Mouse (Mus musculus) brain, embryonic 18.5 days (tissue): Measurements from ENCODE around the gene Tnks2.
A peak's percentile ranks its signal among the peaks of the same experiment; 100 is the strongest.

Experiments used
- DNase-seq: peaks from one replicate; pipeline ENCODE4 v3.0.0-alpha.2; 2012; ENCODE audit warnings: low read depth, low spot score

Tnks2 gene

DNA sequence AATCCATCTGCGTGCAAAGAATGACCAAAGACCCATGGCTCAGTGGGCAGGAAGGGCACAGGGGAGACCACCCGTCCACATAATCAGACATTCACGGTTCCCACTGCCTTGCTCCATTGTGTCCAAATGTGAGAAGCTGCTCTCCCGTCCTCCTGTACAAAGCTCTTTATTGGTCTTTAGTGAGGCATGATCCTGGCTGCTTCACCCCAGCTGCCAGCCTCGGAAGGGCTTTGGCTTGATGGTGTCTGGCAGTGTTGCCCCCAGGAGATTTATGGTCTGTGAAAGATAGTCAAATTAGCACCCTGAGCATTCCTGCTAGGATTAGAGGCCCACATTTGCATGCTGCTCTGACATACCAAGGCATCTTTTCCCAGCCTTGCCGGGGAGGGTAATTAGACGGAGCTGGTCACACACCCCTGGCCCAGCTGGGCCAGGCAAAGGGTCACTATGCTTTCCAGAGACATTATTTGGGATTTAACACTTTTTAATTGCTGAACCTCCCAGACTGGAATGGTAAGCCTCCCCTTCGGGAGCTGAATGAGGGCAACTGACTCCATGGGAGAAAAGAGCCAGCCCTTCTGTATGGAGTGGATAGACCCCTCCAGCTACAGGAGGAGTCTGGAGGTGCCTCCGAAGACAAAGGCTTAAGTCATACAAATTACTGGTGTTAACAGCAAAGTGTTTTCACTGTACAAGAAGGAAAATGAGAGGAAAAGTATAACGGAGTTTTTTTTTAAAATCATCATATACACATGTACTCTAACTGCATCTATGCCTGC lies 62.9 kb downstream of the Tnks2 start:
- DNase-seq = no peak

DNA sequence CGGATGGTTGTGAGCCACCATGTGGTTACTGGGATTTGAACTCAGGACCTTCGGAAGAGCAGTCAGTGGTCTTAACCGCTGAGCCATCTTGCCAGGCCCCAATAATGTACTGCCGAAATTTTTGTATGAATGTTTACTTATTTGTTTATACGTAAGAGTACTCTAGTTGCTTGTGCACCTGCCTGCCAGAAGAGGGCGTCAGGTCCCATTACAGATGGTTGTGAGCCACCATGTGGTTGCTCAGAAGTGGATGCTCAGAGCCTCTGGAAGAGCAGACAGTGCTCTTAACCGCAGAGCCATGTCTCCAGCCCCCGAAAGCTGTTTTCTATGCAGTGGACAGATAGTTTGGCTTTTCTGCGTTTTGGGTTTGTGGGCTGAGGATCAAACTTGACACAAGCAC lies 63.7 kb downstream of the Tnks2 start:
- DNase-seq = no peak

GRCm38 (mm10) chr19:36903377-36903776 lies 69.3 kb downstream of the Tnks2 start:
- no peak for DNase-seq

GRCm38 (mm10) chr19:36904211-36905007 lies 70.4 kb downstream of the Tnks2 start:
- DNase-seq = peak; percentile 60

- DNase-seq = no peak
Measured at GRCm38 (mm10) chr19:36909150-36909549, 75.1 kb downstream of the Tnks2 start.

DNA sequence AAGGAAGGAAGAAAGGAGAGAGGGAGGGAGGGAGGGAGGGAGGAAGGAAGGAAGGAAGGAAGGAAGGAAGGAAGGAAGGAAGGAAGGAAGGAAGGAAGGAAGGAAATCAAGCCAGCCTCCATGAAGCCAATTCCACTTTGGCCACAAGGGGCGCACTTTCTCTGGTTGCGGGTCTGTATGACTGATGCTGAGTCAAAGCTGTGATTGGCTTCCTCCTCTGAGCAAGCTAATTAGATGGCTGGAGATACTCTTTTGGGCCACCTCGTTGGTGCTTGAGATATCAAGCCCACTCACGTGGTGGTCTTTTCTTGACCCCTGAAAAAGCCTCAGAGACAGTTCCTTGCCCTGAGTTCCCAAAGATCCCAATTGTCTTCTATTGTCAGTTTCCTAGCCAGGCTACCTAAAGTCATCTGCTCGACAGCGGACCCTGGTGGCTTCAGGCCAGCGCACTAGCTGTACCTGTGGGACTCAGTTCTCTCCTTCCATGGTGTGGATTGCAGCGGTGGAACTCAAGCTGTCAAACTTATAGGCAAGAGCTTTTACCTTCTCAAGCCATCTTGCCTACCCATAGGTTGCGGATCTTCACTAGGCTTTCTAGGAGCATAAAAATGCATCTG lies 75.8 kb downstream of the Tnks2 start:
- DNase-seq = no peak

DNA sequence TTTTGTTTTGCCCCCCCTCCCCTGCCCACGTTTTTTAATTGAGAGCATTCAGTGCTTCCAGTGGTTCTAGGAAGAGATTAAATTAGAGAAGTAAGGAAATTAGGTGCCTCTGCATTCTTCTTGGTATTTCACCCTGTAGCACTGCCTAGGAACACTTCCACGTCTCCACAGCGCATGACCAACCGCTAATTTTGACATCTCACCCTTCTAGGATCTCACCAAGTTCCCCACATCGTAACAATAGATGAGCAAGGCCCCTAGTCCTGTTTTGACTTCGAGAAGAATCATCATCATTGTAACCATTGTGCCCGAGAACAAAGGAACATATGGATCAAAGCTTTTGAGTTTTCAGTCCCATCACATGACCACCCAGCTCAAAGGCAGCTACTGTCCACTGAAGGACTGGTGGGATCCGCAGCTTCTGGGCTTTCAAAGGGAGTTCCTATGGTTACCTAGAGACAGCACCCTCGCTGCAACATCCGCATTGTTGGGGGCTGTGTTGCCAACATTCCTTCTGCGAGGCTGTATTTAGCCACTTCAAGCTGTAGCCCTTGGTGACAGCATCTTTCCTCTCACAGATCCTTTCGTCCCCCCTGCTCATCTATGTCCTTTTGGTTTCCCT lies 76.5 kb downstream of the Tnks2 start:
- no peak for DNase-seq

- DNase-seq = no peak
Measured at GRCm38 (mm10) chr19:36913064-36913463, 79.0 kb downstream of the Tnks2 start.

DNA sequence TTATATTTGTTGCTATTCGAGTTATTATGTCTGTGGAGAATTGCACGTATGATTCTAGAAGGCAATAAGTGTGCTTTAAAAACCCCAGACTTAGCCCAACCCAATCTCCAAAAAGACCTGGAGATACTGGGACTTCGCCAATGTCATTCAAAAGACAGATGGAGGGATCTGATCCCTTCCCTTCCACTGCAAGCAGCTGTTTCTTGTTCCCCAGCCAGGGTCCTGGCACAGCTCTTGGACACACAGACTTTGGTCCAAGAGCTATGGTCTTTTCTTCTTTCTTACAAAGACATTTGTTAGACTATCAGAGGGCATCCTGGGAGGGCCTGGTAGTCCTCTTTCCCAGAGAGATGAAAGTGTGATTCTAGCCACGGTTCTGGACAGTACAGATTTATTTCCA lies 82.2 kb downstream of the Tnks2 start:
- DNase-seq = no peak

- no peak for DNase-seq
Measured at GRCm38 (mm10) chr19:36916876-36917389, 82.9 kb downstream of the Tnks2 start.

GRCm38 (mm10) chr19:36918441-36919301 lies 84.6 kb downstream of the Tnks2 start:
- peak; percentile 63 for DNase-seq

- no peak for DNase-seq
Measured at GRCm38 (mm10) chr19:36919466-36919865, 85.4 kb downstream of the Tnks2 start, which contains the start of gene Fgfbp3. Gene Fgfbp3, minus strand, starts transcription at chr19:36919615.

DNA sequence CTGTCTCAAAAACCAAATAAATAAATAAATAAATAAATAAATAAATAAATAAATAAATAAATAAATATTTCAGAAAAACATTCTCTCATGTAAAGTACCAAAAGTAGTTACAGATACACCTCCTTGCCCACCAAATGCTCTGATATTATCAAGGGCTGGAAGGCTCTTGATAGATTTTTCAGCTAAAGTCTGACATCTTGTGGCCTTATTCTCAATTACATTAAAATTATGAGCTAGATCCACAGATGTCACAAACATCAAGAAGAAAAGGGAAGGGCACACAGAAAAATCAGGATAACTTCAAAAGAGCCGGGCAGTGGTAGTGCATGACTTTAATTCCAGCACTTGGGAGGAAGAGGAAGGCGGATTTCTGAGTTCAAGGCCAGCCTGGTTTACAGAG lies 88.0 kb downstream of the Tnks2 start:
- DNase-seq = no peak

- DNase-seq = no peak
Measured at GRCm38 (mm10) chr19:36922936-36923335, 88.9 kb downstream of the Tnks2 start.

DNA sequence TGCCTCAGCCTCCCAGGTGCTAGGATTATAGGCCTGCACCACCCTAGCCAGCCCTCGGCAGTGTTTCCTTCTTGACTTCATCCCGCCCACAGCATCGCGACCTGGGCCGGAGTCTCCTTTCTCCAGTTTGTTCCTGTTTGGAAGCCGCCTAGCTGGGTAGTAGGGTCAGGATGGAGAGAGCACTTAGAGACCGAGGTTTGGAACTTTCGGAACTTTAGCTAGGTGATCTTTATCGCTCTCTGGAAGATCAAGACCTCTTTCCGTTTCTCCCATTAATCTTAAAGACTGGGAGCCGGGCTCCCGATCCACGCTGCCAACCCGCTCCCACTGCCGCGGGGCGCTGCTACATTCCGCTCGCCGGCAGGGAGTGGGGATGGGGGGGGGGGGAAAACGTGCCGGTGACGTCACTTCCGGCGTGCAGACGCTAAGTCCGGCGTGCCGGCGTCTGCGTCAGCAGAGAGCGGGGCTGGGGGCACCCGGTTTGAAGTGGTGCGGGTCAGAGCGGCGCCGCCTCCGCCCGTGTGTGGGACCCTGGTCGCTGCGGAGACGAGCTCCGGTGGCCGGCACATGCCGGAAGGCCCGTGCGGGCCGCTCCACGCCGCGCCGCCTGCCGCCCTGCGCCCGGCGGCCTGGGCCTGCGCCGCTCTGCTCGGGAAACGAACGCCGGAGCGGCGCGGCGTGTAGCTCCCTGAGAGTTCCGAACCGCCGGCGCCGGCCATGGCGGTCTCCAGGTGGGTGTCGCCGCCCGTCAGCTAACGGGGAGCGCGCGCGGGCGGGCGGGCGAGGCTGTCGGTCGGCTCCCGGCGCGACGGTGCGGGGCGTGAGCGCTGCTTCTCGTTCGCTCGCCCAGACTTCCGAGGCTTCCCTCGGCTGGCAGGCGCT lies 91.9 kb downstream of the Tnks2 start, which contains the start of gene Btaf1:
Gene Btaf1, plus strand, starts transcription at position 409 of the 882 bp plus-strand sequence.
- DNase-seq = peak; percentile 79

- no peak for DNase-seq
Measured at GRCm38 (mm10) chr19:36926553-36927236, 92.7 kb downstream of the Tnks2 start.

DNA sequence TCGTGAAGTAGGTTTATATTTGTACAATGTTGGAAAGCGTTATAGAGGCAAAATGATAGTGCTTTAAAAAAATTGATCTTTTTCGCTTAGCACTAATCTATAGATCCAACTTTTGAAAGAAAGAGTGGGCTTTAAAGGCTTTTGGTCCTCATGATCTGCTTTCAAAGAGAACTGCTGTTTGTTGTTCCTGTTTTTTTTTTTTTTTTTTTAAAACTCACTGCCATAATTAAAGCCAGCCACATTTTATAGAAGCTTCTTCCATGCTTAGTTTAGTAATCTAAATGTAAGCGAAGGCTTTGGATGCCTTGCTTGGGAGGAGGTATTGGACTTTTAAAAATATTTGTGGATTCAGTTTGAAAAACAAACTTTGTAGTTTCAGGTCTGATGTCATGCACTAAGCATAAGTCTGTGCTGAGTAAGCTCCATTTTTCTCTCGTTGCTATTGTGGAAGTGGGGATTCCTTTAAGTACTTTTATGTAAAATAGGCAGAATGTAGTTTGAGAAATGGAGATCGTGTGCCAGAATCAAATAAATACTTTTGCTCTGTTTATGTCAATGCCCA lies 93.8 kb downstream of the Tnks2 start:
- no peak for DNase-seq

GRCm38 (mm10) chr19:36929816-36930215 lies 95.8 kb downstream of the Tnks2 start:
- no peak for DNase-seq

DNA sequence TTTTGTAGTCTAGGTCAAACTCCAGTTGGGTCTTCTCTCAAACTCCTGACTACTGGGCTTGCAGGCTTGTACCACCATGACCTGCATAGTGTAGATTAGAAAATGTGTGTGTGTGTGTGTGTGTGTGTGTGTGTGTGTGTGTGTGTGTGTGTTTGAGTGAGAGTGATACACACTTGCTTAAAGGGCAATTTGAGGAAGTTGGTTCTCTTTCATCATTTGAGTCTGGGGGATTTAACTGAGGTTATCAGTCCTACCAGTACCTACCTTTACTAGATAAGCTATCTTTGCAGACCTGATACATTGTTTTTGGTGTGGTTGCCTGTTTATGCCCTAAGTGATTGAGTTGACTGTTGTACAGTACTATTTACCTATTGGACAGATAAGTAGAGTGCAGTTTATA lies 98.1 kb downstream of the Tnks2 start:
- DNase-seq = no peak
